Mouse (Mus musculus) cortical plate, adult 2 months (tissue): Measurements from ENCODE around the gene Sorbs1. TPM values are rescaled to one million over a fixed set of nuclear protein-coding genes. Genes with fewer than 3 reads are reported as not detected.

Experiments
- H3K27ac ChIP-seq: fragments of 200-500 bp; 2 replicates; pipeline ENCODE4 v1.5.1; 2012; ENCODE audit warnings: low read length, control low read depth, inconsistent platforms; ENCODE audit not compliant: insufficient read depth
- H3K4me1 ChIP-seq: fragments of 200-500 bp; 2 replicates; pipeline ENCODE4 v1.6.1; 2011; ENCODE audit warnings: low read length; ENCODE audit not compliant: control insufficient read depth, insufficient read depth
- H3K4me3 ChIP-seq: fragments of 200-500 bp; 2 replicates; pipeline ENCODE4 v1.5.1; 2011; ENCODE audit warnings: mild to moderate bottlenecking, low read length, control low read depth; ENCODE audit not compliant: insufficient read depth
- CTCF ChIP-seq: fragments of 200-500 bp; IDR thresholded peaks from 2 replicates; pipeline ENCODE4 v1.5.1; 2011; ENCODE audit warnings: mild to moderate bottlenecking, control low read depth, low read length; ENCODE audit not compliant: insufficient read depth; ENCODE audit errors: extremely low read depth
- POLR2A ChIP-seq: fragments of 200-500 bp; IDR thresholded peaks from 2 replicates; pipeline ENCODE4 v1.6.1; 2011; ENCODE audit warnings: mild to moderate bottlenecking, low read length, control low read depth; ENCODE audit not compliant: insufficient read depth; ENCODE audit errors: extremely low read depth
- polyA plus RNA-seq: library from polyadenylated mRNA; depleted of rRNA; stranded (reverse); fragments of >200 nt; gene quantifications from 2 replicates; pipeline ENCODE4 v1.2.3, GENCODE M21; 2012

Gene Sorbs1
- polyA plus RNA-seq, 1 experiment = 81.5 TPM

GRCm38 (mm10) chr19:40271308-40271892, 242.2 kb downstream of the Sorbs1 start, which contains the start of gene Pdlim1:
TSS of gene Pdlim1 (minus strand) at chr19:40271842.
- no peaks in the 10 kb centered on the region; the same call in 1 of the 2 replicates for H3K4me1 ChIP-seq
- TF ChIP-seq POLR2A = no peak
- TF ChIP-seq CTCF = no peak
- peak within 1 kb of the TSS; percentile 56 for H3K4me3 ChIP-seq
- H3K27ac ChIP-seq = no peak within 1 kb of the TSS

GRCm38 (mm10) chr19:40270351-40271307, 242.9 kb downstream of the Sorbs1 start:
- TF ChIP-seq POLR2A (no peak), CTCF (no peak)
- Histone ChIP-seq H3K4me1 (no peaks in the 10 kb centered on the region; the same call in 1 of the 2 replicates), H3K4me3 (peak overlapping the region; percentile 56), H3K27ac (no peak overlapping the region)

- Histone ChIP-seq H3K4me3 (no peak overlapping the region), H3K27ac (no peak overlapping the region), H3K4me1 (no peaks in the 10 kb centered on the region; the same call in 1 of the 2 replicates)
- TF ChIP-seq POLR2A = no peak
- no peak for TF ChIP-seq CTCF
These were observed 244.1 kb downstream of the Sorbs1 start for GRCm38 (mm10) chr19:40269526-40269925.

- H3K4me1 ChIP-seq = no peaks in the 10 kb centered on the region; the same call in 1 of the 2 replicates
- H3K4me3 ChIP-seq = no peak overlapping the region
- no peak for TF ChIP-seq POLR2A
- TF ChIP-seq CTCF = no peak
- H3K27ac ChIP-seq = no peak overlapping the region
These were observed 245.1 kb downstream of the Sorbs1 start for GRCm38 (mm10) chr19:40268493-40268892.

- TF ChIP-seq CTCF (no peak), POLR2A (no peak)
- H3K4me1 ChIP-seq = no peaks in the 10 kb centered on the region; the same call in 1 of the 2 replicates
- H3K27ac ChIP-seq = no peak overlapping the region
- no peak overlapping the region for H3K4me3 ChIP-seq
These were observed 246.2 kb downstream of the Sorbs1 start for GRCm38 (mm10) chr19:40267380-40267779.

- no peak overlapping the region for H3K27ac ChIP-seq
- H3K4me1 ChIP-seq = no peaks in the 10 kb centered on the region
- TF ChIP-seq CTCF (no peak), POLR2A (no peak)
- H3K4me3 ChIP-seq = no peak overlapping the region
These were observed 254.1 kb downstream of the Sorbs1 start for GRCm38 (mm10) chr19:40259485-40259884.

GRCm38 (mm10) chr19:40257396-40257795, 256.2 kb downstream of the Sorbs1 start:
- H3K4me3 ChIP-seq = no peak overlapping the region
- no peak for TF ChIP-seq CTCF
- no peak for TF ChIP-seq POLR2A
- H3K27ac ChIP-seq = no peak overlapping the region
- H3K4me1 ChIP-seq = no peaks in the 10 kb centered on the region

GRCm38 (mm10) chr19:40256376-40257050, 257.1 kb downstream of the Sorbs1 start:
- no peak for TF ChIP-seq POLR2A
- TF ChIP-seq CTCF = no peak
- H3K4me3 ChIP-seq = no peak overlapping the region
- H3K27ac ChIP-seq = no peak overlapping the region
- no peaks in the 10 kb centered on the region for H3K4me1 ChIP-seq

- Histone ChIP-seq H3K4me3 (no peak overlapping the region), H3K27ac (no peak overlapping the region), H3K4me1 (no peaks in the 10 kb centered on the region)
- TF ChIP-seq CTCF = no peak
- no peak for TF ChIP-seq POLR2A
These were observed 258.0 kb downstream of the Sorbs1 start for GRCm38 (mm10) chr19:40255561-40255960.
